Mouse (Mus musculus) kidney, postnatal 0 days (tissue): ENCODE results near the gene Rho. TPM values are rescaled to one million over a fixed set of nuclear protein-coding genes. Genes with fewer than 3 reads are reported as not detected.

Experiments
- ATAC-seq: fragments of 200-750 bp; cut with Nextera tagmentation; replicated peaks from 2 replicates; pipeline ENCODE4 v1.8.0; 2017; ENCODE audit warnings: low read depth, moderate number of reproducible peaks, moderate TSS enrichment, moderate library complexity; ENCODE audit not compliant: low FRiP score
- DNase-seq: peaks from one replicate; pipeline ENCODE4 v3.0.0-alpha.2; 2016; ENCODE audit warnings: low spot score
- H3K27ac ChIP-seq: fragments of 300-500 bp; sonication (generic); 2 replicates; pipeline ENCODE4 v1.5.1; 2014; ENCODE audit warnings: mild to moderate bottlenecking
- H3K27me3 ChIP-seq: fragments of 300-500 bp; sonication (generic); 2 replicates; pipeline ENCODE4 v1.6.1; 2014; ENCODE audit warnings: low read length, mixed read lengths; ENCODE audit not compliant: insufficient read depth
- H3K36me3 ChIP-seq: fragments of 300-500 bp; sonication (generic); 2 replicates; pipeline ENCODE4 v1.6.1; 2014; ENCODE audit warnings: low read length, mixed read lengths; ENCODE audit not compliant: insufficient read depth
- H3K4me1 ChIP-seq: fragments of 300-500 bp; sonication (generic); replicated peaks from 2 replicates; pipeline ENCODE4 v1.6.1; 2014; ENCODE audit warnings: antibody characterized with exemption, low read length, mixed read lengths; ENCODE audit not compliant: insufficient read depth
- H3K4me2 ChIP-seq: fragments of 300-500 bp; sonication (generic); 2 replicates; pipeline ENCODE4 v1.6.1; 2014; ENCODE audit warnings: mild to moderate bottlenecking, low read length, moderate library complexity, mixed read lengths
- H3K4me3 ChIP-seq: fragments of 300-500 bp; sonication (generic); replicated peaks from 2 replicates; pipeline ENCODE4 v1.5.1; 2014; ENCODE audit warnings: low read depth, low read length
- H3K9ac ChIP-seq: fragments of 300-500 bp; sonication (generic); 2 replicates; pipeline ENCODE4 v1.6.1; 2014; ENCODE audit warnings: low read depth, low read length
- H3K9me3 ChIP-seq: fragments of 300-500 bp; sonication (generic); replicated peaks from 2 replicates; pipeline ENCODE4 v1.6.1; 2016; ENCODE audit warnings: low read length, inconsistent platforms, mixed read lengths
- CTCF ChIP-seq: IDR thresholded peaks from 2 replicates; pipeline ENCODE4 v1.5.1; 2016; ENCODE audit warnings: antibody characterized with exemption, low read depth, mild to moderate bottlenecking, moderate library complexity
- WGBS: fragments of 180-500 bp; shearing (Covaris S2); extraction: QIAGEN DNeasy Blood & Tissue Kit; methylation state at CpG from one replicate; pipeline ENCODE4 v1.1.7; 2014; 5-methylcytosine and 5-hydroxymethylcytosine counted together
- polyA plus RNA-seq: library from polyadenylated mRNA; unstranded; fragments of >200 nt; fragmentation: Nextera tagmentation; extraction: Ambion mirVana; gene quantifications from 2 replicates; pipeline ENCODE4 v1.2.1, GENCODE M21; 2015

Rho gene
- polyA plus RNA-seq, result not detected in 2 replicates

GRCm38 (mm10) chr6:115931639-115932038, at the start of gene Rho:
Gene Rho, plus strand, starts transcription at chr6:115931748.
- H3K4me1 ChIP-seq, result peaks cover 7% of the 10 kb centered on the region
- no peak within 1 kb of the TSS for H3K4me2 ChIP-seq
- DNase-seq (no peak), ATAC-seq (no peak)
- no peaks in the 10 kb centered on the region for H3K36me3 ChIP-seq
- no peak within 1 kb of the TSS for H3K9ac ChIP-seq
- no peak for TF ChIP-seq CTCF
- H3K27me3 ChIP-seq, result no peaks in the 10 kb centered on the region
- H3K27ac ChIP-seq, result no peak within 1 kb of the TSS
- no peak within 1 kb of the TSS for H3K4me3 ChIP-seq
- no peaks in the 10 kb centered on the region for H3K9me3 ChIP-seq
- 86% methylated on average over 14 of the region's 14 CpGs for WGBS

GRCm38 (mm10) chr6:115884018-115884417, 47.5 kb upstream of the Rho start:
- Histone ChIP-seq H3K9me3 (no peaks in the 10 kb centered on the region), H3K27ac (0 out of 2 replicates have a peak overlapping the region, but pooled peaks have one; percentile 6), H3K36me3 (peaks cover 12% of the 10 kb centered on the region; the same call in 1 of the 2 replicates), H3K4me3 (no peak overlapping the region), H3K4me1 (no peaks in the 10 kb centered on the region), H3K4me2 (no peak overlapping the region), H3K9ac (no peak overlapping the region), H3K27me3 (no peaks in the 10 kb centered on the region)
- DNase-seq (no peak), ATAC-seq (no peak)
- no peak for TF ChIP-seq CTCF

- 51% methylated on average over 4 of the region's 4 CpGs for whole genome bisulfite sequencing
- Histone ChIP-seq H3K4me2 (no peak overlapping the region), H3K4me1 (no peaks in the 10 kb centered on the region), H3K27me3 (no peaks in the 10 kb centered on the region), H3K4me3 (no peak overlapping the region), H3K9me3 (no peaks in the 10 kb centered on the region), H3K9ac (no peak overlapping the region), H3K36me3 (0 out of 2 replicates have a peak, but pooled peaks cover 4% of the 10 kb centered on the region), H3K27ac (no peak overlapping the region)
- ATAC-seq (0 out of 2 replicates have a peak, but pooled peaks have one; percentile 35), DNase-seq (no peak)
- no peak for TF ChIP-seq CTCF
Measured at GRCm38 (mm10) chr6:115886894-115887293, 44.7 kb upstream of the Rho start.

DNA sequence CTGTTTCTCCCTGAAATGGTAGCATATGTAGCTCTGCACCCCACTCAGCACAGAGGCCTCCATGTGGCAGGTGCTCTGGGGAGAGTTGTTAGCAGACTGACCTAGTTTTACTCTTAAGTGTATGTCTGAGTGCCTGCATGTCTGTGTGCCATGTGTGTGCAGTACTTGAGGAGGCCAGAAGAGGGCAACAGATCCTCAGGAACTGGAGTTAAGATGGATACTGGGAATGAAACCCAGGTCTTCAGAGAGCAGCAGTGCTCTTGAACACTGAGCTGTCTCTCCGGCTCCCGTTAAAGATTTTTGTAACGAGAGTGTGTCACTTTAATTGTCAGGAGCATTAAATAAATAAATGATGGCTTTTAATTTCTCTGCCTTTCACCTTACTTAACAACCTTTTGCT, 43.3 kb upstream of the Rho start:
- ATAC-seq (no peak), DNase-seq (no peak)
- H3K9me3 ChIP-seq, result no peaks in the 10 kb centered on the region
- TF ChIP-seq CTCF, result peak; percentile 65
- H3K4me3 ChIP-seq, result no peak overlapping the region
- H3K9ac ChIP-seq, result no peak overlapping the region
- WGBS, result 92% methylated on average over 3 of the region's 3 CpGs
- H3K27ac ChIP-seq, result no peak overlapping the region
- H3K27me3 ChIP-seq, result no peaks in the 10 kb centered on the region
- H3K4me2 ChIP-seq, result no peak overlapping the region
- H3K4me1 ChIP-seq, result no peaks in the 10 kb centered on the region
- 0 out of 2 replicates have a peak, but pooled peaks cover 4% of the 10 kb centered on the region for H3K36me3 ChIP-seq

DNA sequence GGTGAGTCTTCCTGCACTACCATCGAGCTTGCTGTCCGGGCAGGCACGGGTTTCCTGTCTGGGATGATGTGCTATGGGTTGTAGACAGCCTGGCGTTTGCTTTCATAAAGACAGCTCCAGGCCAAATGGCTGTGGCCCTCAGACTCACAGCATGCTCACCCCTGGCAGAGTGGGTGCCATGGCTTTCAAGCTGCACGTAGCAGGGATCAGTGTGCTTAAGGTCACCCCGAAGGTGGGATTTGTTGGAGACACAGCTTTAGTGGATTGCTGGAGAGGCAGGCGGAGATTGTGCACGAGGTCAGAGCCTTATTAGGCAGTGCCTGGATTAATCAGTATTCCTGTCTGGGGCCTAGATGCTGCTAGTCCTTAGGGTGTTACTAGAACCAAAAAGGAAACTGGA, 40.9 kb upstream of the Rho start:
- Histone ChIP-seq H3K27ac (0 out of 2 replicates have a peak overlapping the region, but pooled peaks have one; percentile 36), H3K27me3 (no peaks in the 10 kb centered on the region), H3K36me3 (peaks cover 19% of the 10 kb centered on the region; the same call in 1 of the 2 replicates), H3K4me1 (no peaks in the 10 kb centered on the region), H3K9me3 (no peaks in the 10 kb centered on the region), H3K9ac (no peak overlapping the region), H3K4me3 (no peak overlapping the region), H3K4me2 (no peak overlapping the region)
- DNase-seq, result no peak
- TF ChIP-seq CTCF, result no peak
- 88% methylated on average over 8 of the region's 8 CpGs for WGBS
- ATAC-seq, result no peak

- no peak for DNase-seq
Measured at GRCm38 (mm10) chr6:115891061-115891460, 40.5 kb upstream of the Rho start.

More at GRCm38 (mm10) chr6:115891061-115891460, 40.5 kb upstream of the Rho start:
- H3K9me3 ChIP-seq, result no peaks in the 10 kb centered on the region
- H3K4me3 ChIP-seq, result no peak overlapping the region
- H3K27ac ChIP-seq, result peak overlapping the region; percentile 36; the same call in 1 of the 2 replicates
- no peak overlapping the region for H3K9ac ChIP-seq
- H3K4me1 ChIP-seq, result no peaks in the 10 kb centered on the region
- no peaks in the 10 kb centered on the region for H3K27me3 ChIP-seq
- no peak for TF ChIP-seq CTCF
- WGBS, result 65% methylated on average over 6 of the region's 6 CpGs
- ATAC-seq, result no peak
- H3K4me2 ChIP-seq, result no peak overlapping the region
- peaks cover 19% of the 10 kb centered on the region; the same call in 1 of the 2 replicates for H3K36me3 ChIP-seq
